Mouse (Mus musculus): ENCODE results near the gene Gm21119. TPM values are rescaled to one million over a fixed set of nuclear protein-coding genes. Genes with fewer than 3 reads are reported as not detected.

The Gm21119 gene
- total RNA-seq, 2 experiments from 2014 or later = 0.23 to 0.47 TPM

GRCm38 (mm10) chr8:20652976-20653375 is 38.3 kb downstream of the Gm21119 start:
- peak; percentile 31 to 39 for DNase-seq (ENCODE audit: low spot score in 2 of 2)

GRCm38 (mm10) chr8:20678418-20678817 is 63.7 kb downstream of the Gm21119 start:
- peak; percentile 3 to 14 for DNase-seq (ENCODE audit: low spot score in 2 of 2)
